Comparison of ENCODE assay signal across 8 mouse cellular contexts in the genomic region with DNA sequence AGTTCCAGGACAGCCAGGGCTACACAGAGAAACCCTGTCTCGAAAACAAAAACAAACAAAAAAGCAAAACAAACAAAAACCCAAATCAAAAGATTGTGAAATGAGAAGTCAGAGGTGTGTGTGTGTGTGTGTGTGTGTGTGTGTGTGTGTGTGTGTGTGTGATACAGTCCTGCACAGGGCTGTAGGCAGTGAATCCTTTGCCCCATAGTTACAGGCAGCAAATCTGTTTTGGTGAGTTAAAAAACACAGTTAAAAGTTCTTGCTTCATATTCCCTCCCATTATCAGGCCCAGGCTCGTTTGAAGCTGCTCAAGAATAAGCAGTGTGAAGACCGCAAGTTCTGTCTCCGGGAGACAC. TPM values are rescaled to one million over a fixed set of nuclear protein-coding genes. Genes with fewer than 3 reads are reported as not detected.
DNase-seq lines count a peak whose midpoint lies in the region; ATAC-seq and TF ChIP-seq lines count a peak whose summit lies in the region.

A gene (plus strand): TSS at position 302 of the 356 bp plus-strand sequence.

- DNase-seq in heart, adult 9 months (ENCODE audit: low spot score in 2 of 2) = no peak
- DNase-seq in ES-E14 (ENCODE audit: low read depth, low spot score) = no peak
- no peak for DNase-seq in forebrain, embryonic 14.5 days (ENCODE audit: low spot score)
- no peak for DNase-seq in ovary, postnatal 14 days (ENCODE audit: low spot score)
- no peak for DNase-seq in left cerebral cortex, postnatal 4 days

- peak within 1 kb of the TSS; percentile 78 for H3K9ac ChIP-seq in heart, embryonic 14.5 days (ENCODE audit: low read length)
- H3K9ac ChIP-seq in ES-E14 (ENCODE audit: insufficient read depth, low read depth, low read length, poor library complexity, severe bottlenecking) = peak within 1 kb of the TSS; percentile 72
- 0 out of 2 replicates have a peak within 1 kb of the TSS, but pooled peaks have one; percentile 29 for H3K9ac ChIP-seq in forebrain, embryonic 14.5 days (ENCODE audit: low read length)
- H3K9ac ChIP-seq in liver, embryonic 16.5 days (ENCODE audit: low read depth, low read length) = peak within 1 kb of the TSS; percentile 48

- WGBS in heart, embryonic 14.5 days = 26% methylated on average over 4 of the region's 4 CpGs
- 59% methylated on average over 4 of the region's 4 CpGs for WGBS in forebrain, embryonic 14.5 days
- WGBS in liver, embryonic 16.5 days (ENCODE audit: insufficient replicate concordance) = 17% methylated on average over 4 of the region's 4 CpGs

- peak within 1 kb of the TSS; percentile 93 to 95 for H3K27ac ChIP-seq in heart, embryonic 14.5 days (replicated peaks in 1 of 2; ENCODE audit: control insufficient read depth in 1 of 2, insufficient read depth in 1 of 2, low read depth in 2 of 2, low read length in 2 of 2)
- H3K27ac ChIP-seq in ES-E14 (ENCODE audit: insufficient read depth, low read depth, low read length, poor library complexity, severe bottlenecking) = peak within 1 kb of the TSS; percentile 74
- no peak within 1 kb of the TSS; the same call in 1 of the 2 replicates for H3K27ac ChIP-seq in forebrain, embryonic 14.5 days (ENCODE audit: low read depth, low read length)
- H3K27ac ChIP-seq in liver, embryonic 16.5 days (ENCODE audit: low read length) = peak within 1 kb of the TSS; percentile 66

- H3K4me1 ChIP-seq in heart, embryonic 14.5 days (ENCODE audit: control insufficient read depth in 2 of 2, insufficient read depth in 2 of 2, low read length in 2 of 2) = peaks cover 12 to 31% of the 10 kb centered on the region in 2 experiments
- H3K4me1 ChIP-seq in ES-E14 (ENCODE audit: control insufficient read depth in 2 of 2, insufficient read depth in 2 of 2, low read length in 2 of 2, poor library complexity in 1 of 2) = peaks cover 13 to 17% of the 10 kb centered on the region in 2 experiments
- peaks cover 23% of the 10 kb centered on the region for H3K4me1 ChIP-seq in forebrain, embryonic 14.5 days (ENCODE audit: control insufficient read depth, insufficient read depth, low read length)
- H3K4me1 ChIP-seq in liver, embryonic 16.5 days (ENCODE audit: control insufficient read depth, low read depth, low read length) = no peaks in the 10 kb centered on the region; the same call in 1 of the 2 replicates

- peak within 1 kb of the TSS; percentile 72 for H3K4me2 ChIP-seq in heart, embryonic 14.5 days (ENCODE audit: low read length)
- H3K4me2 ChIP-seq in forebrain, embryonic 14.5 days (ENCODE audit: low read length) = peak within 1 kb of the TSS; percentile 32; the same call in 1 of the 2 replicates
- peak within 1 kb of the TSS; percentile 61 for H3K4me2 ChIP-seq in liver, embryonic 16.5 days (ENCODE audit: low read depth, low read length)

- no peaks in the 10 kb centered on the region for H3K9me3 ChIP-seq in heart, embryonic 14.5 days (ENCODE audit: control insufficient read depth, low read length)
- no peaks in the 10 kb centered on the region for H3K9me3 ChIP-seq in ES-E14 (ENCODE audit: control insufficient read depth, insufficient read depth, low read depth, low read length)
- no peaks in the 10 kb centered on the region for H3K9me3 ChIP-seq in forebrain, embryonic 14.5 days (replicated peaks; ENCODE audit: control insufficient read depth, low read length)
- H3K9me3 ChIP-seq in liver, embryonic 16.5 days (replicated peaks; ENCODE audit: control insufficient read depth, low read length) = no peaks in the 10 kb centered on the region

- peak within 1 kb of the TSS; percentile 49 to 56 for H3K4me3 ChIP-seq in heart, embryonic 14.5 days (ENCODE audit: control insufficient read depth in 1 of 2, insufficient read depth in 1 of 2, low read depth in 1 of 2, low read length in 2 of 2)
- peak within 1 kb of the TSS; percentile 64 to 77 for H3K4me3 ChIP-seq in ES-E14 (ENCODE audit: insufficient read depth in 1 of 2, low read depth in 1 of 2, low read length in 2 of 2, poor library complexity in 1 of 2, severe bottlenecking in 1 of 2)
- no peak within 1 kb of the TSS for H3K4me3 ChIP-seq in forebrain, embryonic 14.5 days (ENCODE audit: low read depth, low read length)
- H3K4me3 ChIP-seq in liver, embryonic 16.5 days (ENCODE audit: low read depth, low read length) = peak within 1 kb of the TSS; percentile 53

- no peak for ATAC-seq in heart, embryonic 14.5 days (ENCODE audit: insufficient number of reproducible peaks, insufficient read depth, low FRiP score, low read depth)
- ATAC-seq in forebrain, embryonic 14.5 days = no peak
- peak; percentile 40; the same call in 1 of the 2 replicates for ATAC-seq in liver, embryonic 16.5 days (ENCODE audit: low read depth)
- no peak for ATAC-seq in megakaryocyte-erythroid progenitor cell, adult 5-6 weeks (replicated peaks; ENCODE audit: low FRiP score, low TSS enrichment, poor library complexity, severe bottlenecking)

- in situ Hi-C loops in ES-E14 (cut with MboI; ENCODE audit: low sequenced_read_pairs in 2 of 2, unreplicated experiment in 2 of 2) = no loop called here

- H3K27me3 ChIP-seq in heart, embryonic 14.5 days (ENCODE audit: control insufficient read depth, insufficient read depth, low read length) = no peaks in the 10 kb centered on the region
- no peaks in the 10 kb centered on the region for H3K27me3 ChIP-seq in forebrain, embryonic 14.5 days (replicated peaks; ENCODE audit: control insufficient read depth, insufficient read depth, low read length)
- H3K27me3 ChIP-seq in liver, embryonic 16.5 days (ENCODE audit: control insufficient read depth, insufficient read depth, low read depth, low read length) = no peaks in the 10 kb centered on the region

- H3K36me3 ChIP-seq in heart, embryonic 14.5 days (ENCODE audit: control insufficient read depth, insufficient read depth, low read length) = peaks cover under 1% of the 10 kb centered on the region; the same call in 1 of the 2 replicates
- peaks cover 2% of the 10 kb centered on the region; the same call in 1 of the 2 replicates for H3K36me3 ChIP-seq in ES-E14 (ENCODE audit: control insufficient read depth, insufficient read depth, low read length, poor library complexity, severe bottlenecking)
- no peaks in the 10 kb centered on the region for H3K36me3 ChIP-seq in forebrain, embryonic 14.5 days (ENCODE audit: control insufficient read depth, insufficient read depth, low read length)
- no peaks in the 10 kb centered on the region for H3K36me3 ChIP-seq in liver, embryonic 16.5 days (ENCODE audit: control insufficient read depth, insufficient read depth)

- intact Hi-C loops in left cerebral cortex, postnatal 4 days (cut with DNase I) = no loop called here

TF ChIP-seq in ES-E14, 5 proteins besides CTCF, POLR2A, EP300 and RAD21:
- no peak for TF ChIP-seq ZNF384 (IDR thresholded peaks at IDR 0.05; ENCODE audit: low read depth, low read length)
- TF ChIP-seq MAFK (IDR thresholded peaks at IDR 0.05; ENCODE audit: insufficient read depth, low read depth, low read length) = no peak
- no peak for TF ChIP-seq HCFC1 (IDR thresholded peaks at IDR 0.05; ENCODE audit: borderline replicate concordance, insufficient read depth, low read length)
- no peak for TF ChIP-seq CHD2 (IDR thresholded peaks at IDR 0.05; ENCODE audit: low read depth, low read length)
- TF ChIP-seq ZC3H11A (IDR thresholded peaks at IDR 0.05; ENCODE audit: borderline replicate concordance, low read depth, low read length) = no peak

RNA-seq across cellular contexts. Expression of the gene that starts here (rescaled TPM):
- 10.2 and 10.8 TPM in 2 replicates for polyA plus RNA-seq in heart, embryonic 14.5 days (2014; fragmentation: Nextera tagmentation; extraction: Ambion mirVana)
- 9.2 and 9.8 TPM in 2 replicates for total RNA-seq in ES-E14 (2012; rRNA removed)
- polyA plus RNA-seq in forebrain, embryonic 14.5 days (2014; fragmentation: Nextera tagmentation; extraction: Ambion mirVana) = 4.8 and 5.7 TPM in 2 replicates
- 1.2 and 1.5 TPM in 2 replicates for polyA plus RNA-seq in liver, embryonic 16.5 days (2015; fragmentation: Nextera tagmentation; extraction: Ambion mirVana)
- 1.9 and 4.2 TPM in 2 replicates for total RNA-seq in megakaryocyte-erythroid progenitor cell, adult 5-6 weeks (2014; fragmentation: Nextera tagmentation)
- 0.42 and 0.80 TPM in 2 replicates for total RNA-seq in megakaryocyte-erythroid progenitor cell, adult 5-6 weeks (2017)
- total RNA-seq in left cerebral cortex, postnatal 4 days (2021) = 1 to 10 TPM in 1 of 2 experiments, under 1 TPM in 1; 0.52 to 1.5 TPM
